Mouse (Mus musculus) megakaryocyte, embryonic 14.5 days (primary cell): ENCODE results near the gene Manea. TPM values are rescaled to one million over a fixed set of nuclear protein-coding genes. Genes with fewer than 3 reads are reported as not detected.

Experiments
- H3K27me3 ChIP-seq: replicated peaks from 2 replicates; pipeline ENCODE3; 2012; ENCODE audit warnings: inconsistent platforms
- H3K36me3 ChIP-seq: replicated peaks from 2 replicates; pipeline ENCODE3; 2012; ENCODE audit warnings: low read length, inconsistent platforms, mixed read lengths
- H3K4me1 ChIP-seq: 2 replicates; pipeline ENCODE4 v1.6.1; 2012; ENCODE audit warnings: inconsistent platforms
- H3K4me3 ChIP-seq: replicated peaks from 2 replicates; pipeline ENCODE3; 2012; ENCODE audit warnings: moderate library complexity, mild to moderate bottlenecking, inconsistent platforms
- H3K9me3 ChIP-seq: 2 replicates; pipeline ENCODE4 v1.6.1; 2012; ENCODE audit warnings: inconsistent platforms
- FLI1 ChIP-seq: IDR thresholded peaks from 2 replicates; pipeline ENCODE4 v1.6.1; 2012; ENCODE audit warnings: low read length, inconsistent platforms, mixed read lengths
- GATA1 ChIP-seq: IDR thresholded peaks from 3 replicates; pipeline ENCODE4 v1.6.1; 2012; ENCODE audit warnings: mixed read lengths, low read length, inconsistent platforms, borderline replicate concordance
- polyA plus RNA-seq: library from polyadenylated mRNA; stranded (reverse); fragments of >175 nt; gene quantifications from 2 replicates; pipeline ENCODE4 v1.2.3, GENCODE M21; 2012; ENCODE audit warnings: low replicate concordance; ENCODE audit not compliant: insufficient read depth

Gene Manea
- polyA plus RNA-seq, 1 experiment: 4.5 TPM

DNA sequence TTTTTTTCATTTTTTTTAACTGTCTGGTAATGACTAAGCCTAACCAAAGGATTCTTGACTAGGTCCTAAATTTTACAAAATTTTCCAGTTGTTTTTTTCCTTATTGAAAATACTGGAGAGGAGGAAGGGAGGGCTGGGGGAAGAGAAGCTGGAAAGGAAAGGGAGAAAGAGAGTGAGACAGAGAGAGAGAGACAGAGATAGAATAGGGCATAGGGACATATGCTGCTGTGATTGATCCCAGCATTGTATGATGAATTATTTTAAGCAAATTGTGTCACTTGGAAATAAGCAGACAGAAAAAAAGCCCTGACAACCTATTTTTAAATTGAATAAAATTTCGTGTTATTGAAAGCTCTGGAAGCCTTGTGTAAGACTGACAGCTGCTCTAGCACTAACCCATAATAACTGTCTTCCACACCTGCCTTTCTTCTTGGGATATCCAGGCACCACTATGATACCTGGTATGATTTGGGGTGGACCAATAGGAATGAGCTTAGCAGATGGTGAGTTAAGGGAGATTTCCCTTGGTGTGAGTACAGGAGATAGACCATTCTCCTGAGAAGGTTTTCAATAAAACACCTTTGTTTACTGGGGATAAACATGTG lies 69.5 kb downstream of the Manea start:
- H3K9me3 ChIP-seq: no peaks in the 10 kb centered on the region
- H3K4me3 ChIP-seq: no peak overlapping the region
- TF ChIP-seq GATA1 (no peak), FLI1 (no peak)
- no peaks in the 10 kb centered on the region for H3K36me3 ChIP-seq
- H3K4me1 ChIP-seq: no peaks in the 10 kb centered on the region
- no peaks in the 10 kb centered on the region for H3K27me3 ChIP-seq

DNA sequence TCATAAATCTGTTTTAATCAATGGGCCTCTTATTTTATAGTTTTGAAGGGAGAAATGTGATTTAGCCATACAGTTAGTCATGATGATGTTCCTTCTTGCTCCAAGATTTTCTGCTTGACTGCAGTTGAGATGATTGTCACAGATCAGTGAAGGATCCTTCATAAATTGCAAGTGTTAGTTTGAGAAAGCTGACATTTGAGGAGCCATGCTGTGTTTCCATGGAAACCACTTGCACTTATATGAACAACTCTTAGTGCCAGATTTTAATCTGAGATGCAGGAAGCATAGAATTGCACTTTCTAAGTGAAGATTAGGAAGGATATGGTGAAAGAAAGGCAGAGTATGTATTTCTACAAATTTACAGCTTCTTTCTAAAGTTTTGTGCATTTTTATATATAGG lies 70.4 kb downstream of the Manea start:
- TF ChIP-seq FLI1: no peak
- TF ChIP-seq GATA1: no peak
- Histone ChIP-seq H3K9me3 (no peaks in the 10 kb centered on the region), H3K27me3 (no peaks in the 10 kb centered on the region), H3K4me3 (no peak overlapping the region), H3K4me1 (no peaks in the 10 kb centered on the region), H3K36me3 (no peaks in the 10 kb centered on the region)

- TF ChIP-seq FLI1 (no peak), GATA1 (no peak)
- Histone ChIP-seq H3K27me3 (no peaks in the 10 kb centered on the region), H3K9me3 (no peaks in the 10 kb centered on the region), H3K4me1 (no peaks in the 10 kb centered on the region), H3K36me3 (no peaks in the 10 kb centered on the region), H3K4me3 (no peak overlapping the region)
Measured at GRCm38 (mm10) chr4:26275769-26276168, 70.9 kb downstream of the Manea start.
